ENCODE assay signal across 25 mouse cellular contexts in genomic region chr2:85522859-85523489, GRCm38 (mm10). TPM values are rescaled to one million over a fixed set of nuclear protein-coding genes. Genes with fewer than 3 reads are reported as not detected.
"Had no signal": no experiment of that assay in that cellular context is flagged by ENCODE, and none has a peak within 500 bp of the region (broad histone marks: within the 10 kb centered on the region; RNA-seq: fewer than 3 reads in every experiment).

No protein-coding gene starts in this region.

- H3K4me2 ChIP-seq: neural tube, embryonic 13.5 days; neural tube, embryonic 15.5 days; stomach, embryonic 15.5 days had no signal

- H3K36me3 ChIP-seq: neural tube, embryonic 13.5 days; neural tube, embryonic 15.5 days; stomach, embryonic 15.5 days had no signal

- H3K4me3 ChIP-seq: neural tube, embryonic 13.5 days; neural tube, embryonic 15.5 days; stomach, embryonic 15.5 days had no signal

- H3K27ac ChIP-seq: neural tube, embryonic 13.5 days; neural tube, embryonic 15.5 days; stomach, embryonic 15.5 days; stomach, postnatal 0 days had no signal

- H3K27me3 ChIP-seq: neural tube, embryonic 13.5 days; neural tube, embryonic 15.5 days; stomach, embryonic 15.5 days had no signal

- H3K4me1 ChIP-seq: neural tube, embryonic 13.5 days; neural tube, embryonic 15.5 days; stomach, embryonic 15.5 days had no signal

- H3K9ac ChIP-seq: neural tube, embryonic 13.5 days; neural tube, embryonic 15.5 days; stomach, embryonic 15.5 days had no signal

- H3K9me3 ChIP-seq: neural tube, embryonic 13.5 days; neural tube, embryonic 15.5 days; stomach, embryonic 15.5 days had no signal

- DNase-seq: retina, postnatal 1 day; right cerebral cortex, adult 18-20 months; right cerebral cortex, postnatal 14 days; right cerebral cortex, postnatal 25 days; right cerebral cortex, postnatal 4 days; spleen, adult 18-20 months; thymus, adult 18-20 months; thymus, adult 2 months; thymus, postnatal 14 days; thymus, postnatal 25 days; thymus, postnatal 36 days; thymus, postnatal 4 days had no signal

RNA-seq across cellular contexts. Expression of gene 4833423E24Rik, which starts 4.2 kb away (rescaled TPM):
- total RNA-seq: neutrophil, adult 5-6 weeks had no signal
- polyA plus RNA-seq: neural tube, embryonic 13.5 days; small intestine, adult 2 months; spleen, adult 2 months; testis, adult 2 months had no signal

RNA-seq across cellular contexts. Expression of gene Olfr996, which starts 56.0 kb away (rescaled TPM):
- total RNA-seq: neutrophil, adult 5-6 weeks had no signal
- polyA plus RNA-seq: neural tube, embryonic 13.5 days; neural tube, embryonic 14.5 days; neural tube, embryonic 15.5 days; small intestine, adult 2 months; spleen, adult 2 months; stomach, embryonic 14.5 days; stomach, embryonic 15.5 days; stomach, embryonic 16.5 days; stomach, postnatal 0 days; testis, adult 2 months; thymus, adult 2 months; thymus, postnatal 0 days; urinary bladder, adult 2 months had no signal
